Comparison of ENCODE assay signal across 13 mouse cellular contexts in the genomic region with DNA sequence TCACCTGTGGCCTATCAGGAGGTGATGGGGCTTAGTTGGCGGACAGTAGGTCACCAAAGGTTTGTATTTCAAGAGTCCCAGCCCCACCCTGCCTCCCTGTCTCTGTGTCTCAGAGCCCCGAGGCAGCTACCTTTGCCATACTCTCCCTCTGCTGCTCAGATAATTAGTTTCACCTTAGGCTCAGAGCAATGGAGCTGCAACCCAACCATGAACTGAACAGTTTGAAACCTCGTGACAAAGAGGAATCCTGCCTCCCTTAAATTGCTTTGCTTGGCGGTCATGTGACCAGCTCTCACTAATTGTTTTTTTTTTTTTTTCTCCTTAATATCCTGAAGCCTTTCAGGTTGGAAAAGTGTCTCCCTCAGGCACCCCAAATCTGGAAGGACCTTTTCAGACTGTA. TPM values are rescaled to one million over a fixed set of nuclear protein-coding genes. Genes with fewer than 3 reads are reported as not detected.
DNase-seq lines count a peak whose midpoint lies in the region; ATAC-seq and TF ChIP-seq lines count a peak whose summit lies in the region.
"Had no signal": no experiment of that assay in that cellular context is flagged by ENCODE, and none has a peak within 500 bp of the region (broad histone marks: within the 10 kb centered on the region; RNA-seq: fewer than 3 reads in every experiment).

No protein-coding gene starts in this region.

- no peak overlapping the region for H3K4me2 ChIP-seq in heart, embryonic 15.5 days
- H3K4me2 ChIP-seq in liver, postnatal 0 days (ENCODE audit: low read depth, low read length), result no peak overlapping the region
- no peak overlapping the region for H3K4me2 ChIP-seq in hindbrain, embryonic 11.5 days (replicated peaks; ENCODE audit: low read depth, low read length)
- H3K4me2 ChIP-seq: liver, embryonic 13.5 days; midbrain, embryonic 13.5 days had no signal

- no peaks in the 10 kb centered on the region for H3K27me3 ChIP-seq in heart, embryonic 15.5 days
- no peaks in the 10 kb centered on the region for H3K27me3 ChIP-seq in liver, postnatal 0 days (ENCODE audit: insufficient read depth, low read length)
- H3K27me3 ChIP-seq in hindbrain, embryonic 11.5 days (ENCODE audit: control insufficient read depth, insufficient read depth, low read length), result no peaks in the 10 kb centered on the region
- H3K27me3 ChIP-seq: liver, embryonic 13.5 days; midbrain, embryonic 13.5 days had no signal

- TF ChIP-seq CTCF in liver, postnatal 0 days (IDR thresholded peaks at IDR 0.05; ENCODE audit: low read depth), result no peak

- no peak overlapping the region for H3K4me3 ChIP-seq in heart, embryonic 15.5 days
- no peak overlapping the region for H3K4me3 ChIP-seq in liver, postnatal 0 days (ENCODE audit: low read depth, low read length)
- no peak overlapping the region for H3K4me3 ChIP-seq in hindbrain, embryonic 11.5 days (ENCODE audit: low read depth, low read length)
- H3K4me3 ChIP-seq: embryonic facial prominence, embryonic 10.5 days; liver, embryonic 13.5 days; midbrain, embryonic 13.5 days had no signal

- no peak for TF ChIP-seq EP300 in liver, postnatal 0 days (IDR thresholded peaks at IDR 0.05; ENCODE audit: low read depth)

- WGBS in heart, embryonic 15.5 days, result 66% methylated on average over 4 of the region's 4 CpGs
- WGBS in liver, postnatal 0 days (ENCODE audit: insufficient replicate concordance), result 70% methylated on average over 4 of the region's 4 CpGs
- 69% methylated on average over 4 of the region's 4 CpGs for WGBS in hindbrain, embryonic 11.5 days

- no peak overlapping the region for H3K9ac ChIP-seq in heart, embryonic 15.5 days
- H3K9ac ChIP-seq in liver, postnatal 0 days (replicated peaks), result no peak overlapping the region
- H3K9ac ChIP-seq in hindbrain, embryonic 11.5 days (ENCODE audit: low read depth, low read length), result no peak overlapping the region
- H3K9ac ChIP-seq: liver, embryonic 13.5 days; midbrain, embryonic 13.5 days had no signal

- no peaks in the 10 kb centered on the region for H3K36me3 ChIP-seq in heart, embryonic 15.5 days
- no peaks in the 10 kb centered on the region for H3K36me3 ChIP-seq in liver, postnatal 0 days (replicated peaks; ENCODE audit: insufficient read depth, low read length)
- H3K36me3 ChIP-seq in hindbrain, embryonic 11.5 days (ENCODE audit: control insufficient read depth, insufficient read depth, low read length), result no peaks in the 10 kb centered on the region
- H3K36me3 ChIP-seq: embryonic facial prominence, embryonic 10.5 days; liver, embryonic 13.5 days; midbrain, embryonic 13.5 days had no signal

- H3K9me3 ChIP-seq in heart, embryonic 15.5 days (replicated peaks), result no peaks in the 10 kb centered on the region
- no peaks in the 10 kb centered on the region for H3K9me3 ChIP-seq in liver, postnatal 0 days (ENCODE audit: low read length)
- H3K9me3 ChIP-seq in hindbrain, embryonic 11.5 days (ENCODE audit: control insufficient read depth, low read length), result no peaks in the 10 kb centered on the region
- H3K9me3 ChIP-seq: embryonic facial prominence, embryonic 10.5 days; liver, embryonic 13.5 days; midbrain, embryonic 13.5 days had no signal

- peaks cover 13% of the 10 kb centered on the region for H3K4me1 ChIP-seq in heart, embryonic 15.5 days (replicated peaks)
- 0 out of 2 replicates have a peak, but pooled peaks cover 7% of the 10 kb centered on the region for H3K4me1 ChIP-seq in liver, postnatal 0 days (ENCODE audit: insufficient read depth)
- H3K4me1 ChIP-seq in hindbrain, embryonic 11.5 days (replicated peaks; ENCODE audit: control insufficient read depth, insufficient read depth, low read length), result no peaks in the 10 kb centered on the region
- H3K4me1 ChIP-seq: liver, embryonic 13.5 days had no signal

- no peak for ATAC-seq in heart, embryonic 15.5 days (replicated peaks; ENCODE audit: insufficient number of reproducible peaks, insufficient read depth, low FRiP score, low read depth)
- no peak for ATAC-seq in liver, postnatal 0 days
- ATAC-seq in hindbrain, embryonic 11.5 days (ENCODE audit: low FRiP score), result no peak
- ATAC-seq: hindbrain, postnatal 0 days; midbrain, embryonic 13.5 days had no signal

- peak overlapping the region; percentile 61; the same call in 1 of the 2 replicates for H3K27ac ChIP-seq in heart, embryonic 15.5 days
- H3K27ac ChIP-seq in liver, postnatal 0 days (ENCODE audit: low read depth), result 0 out of 2 replicates have a peak overlapping the region, but pooled peaks have one; percentile 12
- no peak overlapping the region for H3K27ac ChIP-seq in hindbrain, embryonic 11.5 days (ENCODE audit: low read depth, low read length)
- H3K27ac ChIP-seq: embryonic facial prominence, embryonic 10.5 days; hindbrain, postnatal 0 days; liver, embryonic 13.5 days; midbrain, embryonic 13.5 days had no signal

- DNase-seq in heart, adult 8-10 months (ENCODE audit: low spot score), result no peak
- DNase-seq in liver, postnatal 0 days, result no peak
- no peak for DNase-seq in liver
- DNase-seq in ZHBTc4 (ENCODE audit: low read depth, low spot score), result peak; percentile 41
- DNase-seq in kidney, postnatal 25 days, result peak; percentile 53 to 70
- DNase-seq in hindbrain, embryonic 11.5 days (ENCODE audit: low spot score), result no peak
- DNase-seq: layer of hippocampus, adult 9-11 months; liver, embryonic 13.5 days; right cerebral cortex, postnatal 25 days had no signal

RNA-seq across cellular contexts. Expression of gene Ppp2r3a, which starts 9.8 kb away (rescaled TPM):
- polyA plus RNA-seq in heart, embryonic 15.5 days (2015; fragmentation: Nextera tagmentation; extraction: Ambion mirVana), result 75.1 and 84.7 TPM in 2 replicates
- total RNA-seq in heart, adult 8-10 months (2022), result 100 to 1,000 TPM; 204 to 239 (median 221) TPM
- 2.4 and 2.6 TPM in 2 replicates for polyA plus RNA-seq in liver, postnatal 0 days (2015; fragmentation: Nextera tagmentation; extraction: Ambion mirVana)
- polyA plus RNA-seq in hindbrain, embryonic 11.5 days (2014; fragmentation: Nextera tagmentation; extraction: Ambion mirVana), result 18.0 and 21.4 TPM in 2 replicates

Comparison
In these comparisons a context has a peak if more than half of its experiments do, and no peak if none do; other contexts are left out.
1. DNase-seq: peak in ZHBTc4 (single experiment) and kidney, postnatal 25 days (2 of 2); none in heart, adult 8-10 months (single experiment), liver, postnatal 0 days (single experiment), liver (single experiment) and hindbrain, embryonic 11.5 days (single experiment).